Mouse (Mus musculus): Measurements from ENCODE around the gene Ndufs8.

DNA sequence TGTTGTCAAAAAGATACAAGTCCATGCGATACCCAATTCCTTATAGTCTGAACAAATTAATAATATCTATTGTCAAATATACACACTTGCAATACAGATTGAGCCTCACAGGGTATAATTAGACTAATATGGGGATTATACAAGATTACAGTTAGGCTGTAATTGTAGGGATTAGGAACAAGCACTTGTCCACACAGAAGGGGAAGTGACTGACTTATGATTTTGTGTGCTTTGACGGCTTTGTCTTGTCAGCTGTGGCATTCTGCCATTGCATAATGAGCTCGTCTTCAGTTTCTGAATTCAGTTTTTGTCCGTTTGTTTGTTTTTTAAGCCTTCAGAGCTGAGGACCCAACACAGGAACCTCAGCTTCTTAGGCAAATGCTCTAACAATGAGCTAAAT lies 30.4 kb downstream of the Ndufs8 start:
- no peak for TF ChIP-seq POLR2A (IDR thresholded peaks at IDR 0.05; ENCODE audit: borderline replicate concordance, control insufficient read depth, low read depth, low read length)
- TF ChIP-seq CTCF (IDR thresholded peaks at IDR 0.05; ENCODE audit: control insufficient read depth, insufficient read depth, low read length) = no peak
